Mouse (Mus musculus): ENCODE measurements around the gene Tinagl1. TPM values are rescaled to one million over a fixed set of nuclear protein-coding genes. Genes with fewer than 3 reads are reported as not detected.

Tinagl1 gene
- polyA plus RNA-seq, 1 experiment from 2014 or later: 26.1 TPM

DNA sequence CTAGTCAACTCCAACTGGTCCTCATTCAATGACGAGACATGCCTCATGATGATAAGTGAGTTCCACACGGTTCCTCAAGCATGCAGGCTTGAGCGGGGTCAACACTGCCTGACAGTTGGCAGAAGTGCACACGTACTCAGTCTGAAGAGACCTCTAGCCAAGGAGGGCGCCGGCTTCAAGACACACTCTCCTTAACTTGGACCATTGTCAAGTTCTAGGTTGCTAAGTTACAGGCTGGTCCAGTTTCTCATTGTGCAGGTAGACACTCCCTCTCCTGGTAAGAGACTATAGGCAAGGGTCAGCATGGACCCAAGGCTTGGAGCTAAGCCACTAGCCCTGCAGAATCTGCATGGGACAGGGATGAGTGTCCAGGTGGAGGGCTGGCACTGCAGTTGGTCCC, 49.8 kb downstream of the Tinagl1 start:
- no peaks in the 10 kb centered on the region for H3K9me3 ChIP-seq (ENCODE audit: control insufficient read depth, low read length)
- no peak overlapping the region for H3K27ac ChIP-seq (ENCODE audit: low read depth, low read length)
- no peak for ATAC-seq (ENCODE audit: low FRiP score, low TSS enrichment)
- WGBS: 89% methylated on average over 6 of the region's 6 CpGs
- H3K4me3 ChIP-seq (ENCODE audit: low read length): no peak overlapping the region
- no peak overlapping the region for H3K4me2 ChIP-seq (replicated peaks; ENCODE audit: low read depth, low read length)
- H3K4me1 ChIP-seq (ENCODE audit: control insufficient read depth, insufficient read depth, low read length): no peaks in the 10 kb centered on the region; the same call in 1 of the 2 replicates
- no peak overlapping the region for H3K9ac ChIP-seq (ENCODE audit: low read depth, low read length)
- no peaks in the 10 kb centered on the region for H3K27me3 ChIP-seq (ENCODE audit: control insufficient read depth, insufficient read depth, low read length)
- H3K36me3 ChIP-seq (ENCODE audit: control insufficient read depth, insufficient read depth, low read length): peaks cover 57% of the 10 kb centered on the region

DNA sequence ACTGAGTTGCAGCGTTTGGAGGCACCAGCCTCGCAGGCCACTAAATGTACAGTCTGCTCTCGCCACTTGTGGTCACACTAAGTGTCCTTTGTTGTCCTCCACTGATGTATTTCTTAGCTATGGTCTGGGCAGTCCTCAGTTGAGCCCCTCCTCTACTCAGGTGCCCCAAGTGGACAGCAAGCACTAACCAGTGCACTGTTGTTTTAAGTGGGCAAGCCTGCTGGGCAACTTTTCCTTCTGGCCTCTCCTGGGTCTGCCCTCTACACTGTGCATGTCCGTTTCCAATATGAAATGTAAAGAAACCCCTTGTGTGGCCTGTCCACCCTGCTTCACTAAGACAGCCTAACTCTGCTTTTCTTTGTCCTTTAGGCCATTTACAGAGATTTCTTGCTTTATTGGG, 50.8 kb downstream of the Tinagl1 start:
- 90% methylated on average over 4 of the region's 4 CpGs for WGBS
- H3K27ac ChIP-seq (ENCODE audit: low read depth, low read length): no peak overlapping the region
- H3K9ac ChIP-seq (ENCODE audit: low read depth, low read length): no peak overlapping the region
- H3K9me3 ChIP-seq (ENCODE audit: control insufficient read depth, low read length): no peaks in the 10 kb centered on the region
- no peak for ATAC-seq (ENCODE audit: low FRiP score, low TSS enrichment)
- H3K4me2 ChIP-seq (replicated peaks; ENCODE audit: low read depth, low read length): no peak overlapping the region
- no peaks in the 10 kb centered on the region; the same call in 1 of the 2 replicates for H3K4me1 ChIP-seq (ENCODE audit: control insufficient read depth, insufficient read depth, low read length)
- no peaks in the 10 kb centered on the region for H3K27me3 ChIP-seq (ENCODE audit: control insufficient read depth, insufficient read depth, low read length)
- peaks cover 57% of the 10 kb centered on the region for H3K36me3 ChIP-seq (ENCODE audit: control insufficient read depth, insufficient read depth, low read length)
- H3K4me3 ChIP-seq (ENCODE audit: low read length): no peak overlapping the region

DNA sequence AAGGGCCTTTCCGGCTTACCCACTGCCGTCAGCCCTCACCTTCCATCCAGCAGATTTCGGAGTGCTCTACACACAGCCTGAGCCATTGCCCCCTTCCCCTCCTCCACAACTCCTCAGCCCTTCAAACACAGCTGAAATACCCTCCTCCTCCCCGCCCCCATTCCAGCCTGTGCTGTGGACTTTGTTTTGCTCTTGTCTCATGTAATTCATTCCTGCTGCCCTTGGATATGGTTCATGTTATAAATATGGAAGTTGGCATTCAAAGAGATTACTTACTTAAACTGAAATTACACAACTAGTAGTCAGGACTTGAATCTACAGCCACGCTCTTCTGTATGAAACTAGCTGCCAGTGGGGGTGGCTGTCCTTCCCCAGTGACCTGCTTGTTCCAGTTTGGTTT, 51.9 kb downstream of the Tinagl1 start:
- H3K4me3 ChIP-seq (ENCODE audit: low read length): no peak overlapping the region
- peaks cover 56% of the 10 kb centered on the region for H3K36me3 ChIP-seq (ENCODE audit: control insufficient read depth, insufficient read depth, low read length)
- no peak overlapping the region for H3K4me2 ChIP-seq (replicated peaks; ENCODE audit: low read depth, low read length)
- H3K27me3 ChIP-seq (ENCODE audit: control insufficient read depth, insufficient read depth, low read length): no peaks in the 10 kb centered on the region
- ATAC-seq (ENCODE audit: low FRiP score, low TSS enrichment): no peak
- H3K4me1 ChIP-seq (ENCODE audit: control insufficient read depth, insufficient read depth, low read length): no peaks in the 10 kb centered on the region; the same call in 1 of the 2 replicates
- H3K27ac ChIP-seq (ENCODE audit: low read depth, low read length): no peak overlapping the region
- no peak overlapping the region for H3K9ac ChIP-seq (ENCODE audit: low read depth, low read length)
- WGBS: 83% methylated on average over 5 of the region's 5 CpGs
- H3K9me3 ChIP-seq (ENCODE audit: control insufficient read depth, low read length): no peaks in the 10 kb centered on the region

DNA sequence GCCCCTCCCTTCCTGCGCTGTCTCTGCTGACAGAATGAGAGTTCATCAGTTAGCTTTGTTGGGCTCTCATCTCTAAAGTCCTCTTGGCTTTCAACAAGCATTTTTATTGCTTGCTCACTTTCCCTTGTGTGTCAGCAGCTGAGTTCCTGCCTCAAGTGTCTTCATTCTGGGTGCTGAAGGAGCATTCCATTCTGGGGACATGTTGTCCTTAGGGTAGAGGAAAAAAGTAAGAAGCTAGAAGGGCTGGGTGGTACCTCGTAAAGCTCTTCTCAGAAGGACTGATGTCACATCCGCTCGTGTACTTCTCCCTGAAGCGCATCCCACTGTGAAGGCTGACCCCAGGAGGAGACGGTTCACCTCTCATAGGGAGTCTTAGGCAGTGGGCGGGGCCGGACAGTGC, 53.4 kb downstream of the Tinagl1 start:
- ATAC-seq (ENCODE audit: low FRiP score, low TSS enrichment): peak; percentile 46; the same call in 1 of the 2 replicates
- Histone ChIP-seq H3K9ac (ENCODE audit: low read depth, low read length) (no peak overlapping the region), H3K4me3 (ENCODE audit: low read length) (no peak overlapping the region), H3K4me1 (ENCODE audit: control insufficient read depth, insufficient read depth, low read length) (no peaks in the 10 kb centered on the region; the same call in 1 of the 2 replicates), H3K9me3 (ENCODE audit: control insufficient read depth, low read length) (no peaks in the 10 kb centered on the region), H3K4me2 (replicated peaks; ENCODE audit: low read depth, low read length) (no peak overlapping the region), H3K36me3 (ENCODE audit: control insufficient read depth, insufficient read depth, low read length) (peaks cover 48% of the 10 kb centered on the region), H3K27me3 (ENCODE audit: control insufficient read depth, insufficient read depth, low read length) (no peaks in the 10 kb centered on the region), H3K27ac (ENCODE audit: low read depth, low read length) (no peak overlapping the region)
- WGBS: 60% methylated on average over 8 of the region's 8 CpGs

DNA sequence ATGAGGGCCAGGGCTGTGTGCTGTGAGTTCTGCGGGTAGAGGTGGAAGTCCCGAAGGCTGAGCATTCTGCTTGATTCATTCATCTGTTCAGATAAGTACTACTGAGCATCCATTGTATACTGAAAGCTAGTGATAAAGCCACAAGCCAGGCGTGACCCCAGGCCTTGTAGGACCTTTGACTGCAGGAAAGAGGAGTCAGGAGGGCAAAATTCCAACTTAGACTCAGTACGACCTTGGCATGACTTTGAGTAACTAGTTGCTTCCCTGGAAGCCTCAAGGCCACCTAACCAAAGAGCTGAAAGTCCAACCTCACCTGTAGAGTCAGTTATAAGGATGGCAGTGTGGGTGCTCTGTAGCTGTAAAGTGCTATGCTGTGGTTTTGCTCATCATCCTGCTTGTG, 54.2 kb downstream of the Tinagl1 start:
- H3K4me2 ChIP-seq (replicated peaks; ENCODE audit: low read depth, low read length): no peak overlapping the region
- H3K4me3 ChIP-seq (ENCODE audit: low read length): no peak overlapping the region
- WGBS: 88% methylated on average over 4 of the region's 4 CpGs
- H3K9ac ChIP-seq (ENCODE audit: low read depth, low read length): no peak overlapping the region
- no peak overlapping the region for H3K27ac ChIP-seq (ENCODE audit: low read depth, low read length)
- H3K36me3 ChIP-seq (ENCODE audit: control insufficient read depth, insufficient read depth, low read length): peaks cover 40% of the 10 kb centered on the region
- no peaks in the 10 kb centered on the region; the same call in 1 of the 2 replicates for H3K4me1 ChIP-seq (ENCODE audit: control insufficient read depth, insufficient read depth, low read length)
- ATAC-seq (ENCODE audit: low FRiP score, low TSS enrichment): no peak
- no peaks in the 10 kb centered on the region for H3K27me3 ChIP-seq (ENCODE audit: control insufficient read depth, insufficient read depth, low read length)
- H3K9me3 ChIP-seq (ENCODE audit: control insufficient read depth, low read length): no peaks in the 10 kb centered on the region

Other genes with a start within 250 kb of the Tinagl1 start
- not detected in 2 replicates for gene Spocd1, start 245.9 kb downstream of the Tinagl1 start, polyA plus RNA-seq (2014; fragmentation: Nextera tagmentation; extraction: Ambion mirVana)
- gene Adgrb2, start 190.3 kb downstream of the Tinagl1 start, polyA plus RNA-seq (2014; fragmentation: Nextera tagmentation; extraction: Ambion mirVana): 2.6 and 3.3 TPM in 2 replicates
- 27.6 and 28.1 TPM in 2 replicates for gene Col16a1, start 127.3 kb downstream of the Tinagl1 start, polyA plus RNA-seq (2014; fragmentation: Nextera tagmentation; extraction: Ambion mirVana)
- gene Pef1, start 72.6 kb downstream of the Tinagl1 start, polyA plus RNA-seq (2014; fragmentation: Nextera tagmentation; extraction: Ambion mirVana): 77.3 and 85.9 TPM in 2 replicates
- not detected in 2 replicates for gene Hcrtr1, start 35.8 kb downstream of the Tinagl1 start, polyA plus RNA-seq (2014; fragmentation: Nextera tagmentation; extraction: Ambion mirVana)
- not detected in 2 replicates for gene Gm853, start 47.3 kb upstream of the Tinagl1 start, polyA plus RNA-seq (2014; fragmentation: Nextera tagmentation; extraction: Ambion mirVana)
- 42.7 and 44.9 TPM in 2 replicates for gene Serinc2, start 104.1 kb upstream of the Tinagl1 start, polyA plus RNA-seq (2014; fragmentation: Nextera tagmentation; extraction: Ambion mirVana)
- gene Fabp3, start 133.5 kb upstream of the Tinagl1 start, polyA plus RNA-seq (2014; fragmentation: Nextera tagmentation; extraction: Ambion mirVana): 15.7 and 16.0 TPM in 2 replicates
- gene Gm10570, start 133.6 kb upstream of the Tinagl1 start, polyA plus RNA-seq (2014; fragmentation: Nextera tagmentation; extraction: Ambion mirVana): not detected in 2 replicates
- gene Zcchc17, start 184.8 kb upstream of the Tinagl1 start, polyA plus RNA-seq (2014; fragmentation: Nextera tagmentation; extraction: Ambion mirVana): 74.2 and 90.7 TPM in 2 replicates
- 186 and 189 TPM in 2 replicates for gene Snrnp40, start 185.0 kb upstream of the Tinagl1 start, polyA plus RNA-seq (2014; fragmentation: Nextera tagmentation; extraction: Ambion mirVana)